Mouse (Mus musculus) spleen, adult 2 months (tissue): ENCODE measurements around the gene Gm27029. TPM values are rescaled to one million over a fixed set of nuclear protein-coding genes. Genes with fewer than 3 reads are reported as not detected.
A peak's percentile ranks its signal among the peaks of the same experiment; 100 is the strongest.
"Not testable (repeated sequence)": the region's sequence is repeated elsewhere in the genome, so short reads cannot be mapped to it uniquely, and the experiment has no call there.

Source experiments
- DNase-seq, 2 experiments: peaks; one replicate each; pipeline versions ENCODE4 v3.0.0 to v3.0.0-alpha.2; 2012 to 2021; ENCODE audit warnings: low spot score in 2 of 2, low read depth in 1 of 2
- H3K27ac ChIP-seq: fragments of 200-500 bp; 2 replicates; pipeline ENCODE4 v1.5.1; 2012; ENCODE audit warnings: low read length, inconsistent platforms; ENCODE audit not compliant: insufficient read depth
- H3K27me3 ChIP-seq: fragments of 200-500 bp; 2 replicates; pipeline ENCODE4 v1.6.1; 2012; ENCODE audit warnings: mild to moderate bottlenecking, moderate library complexity, low read length, inconsistent platforms; ENCODE audit not compliant: control insufficient read depth, insufficient read depth
- H3K36me3 ChIP-seq: fragments of 200-500 bp; 2 replicates; pipeline ENCODE4 v1.6.1; 2012; ENCODE audit warnings: mild to moderate bottlenecking, low read length, inconsistent platforms; ENCODE audit not compliant: control insufficient read depth, insufficient read depth
- H3K4me1 ChIP-seq: fragments of 200-500 bp; 2 replicates; pipeline ENCODE4 v1.6.1; 2011; ENCODE audit warnings: inconsistent platforms; ENCODE audit not compliant: control insufficient read depth, insufficient read depth, insufficient read length
- H3K4me3 ChIP-seq: fragments of 200-500 bp; 2 replicates; pipeline ENCODE4 v1.5.1; 2011; ENCODE audit warnings: mild to moderate bottlenecking, inconsistent platforms; ENCODE audit not compliant: insufficient read depth, insufficient read length; ENCODE audit errors: extremely low read depth
- CTCF ChIP-seq: fragments of 200-500 bp; IDR thresholded peaks from 2 replicates; pipeline ENCODE4 v1.5.1; 2011; ENCODE audit warnings: mild to moderate bottlenecking, inconsistent platforms; ENCODE audit not compliant: insufficient read depth, insufficient read length, insufficient replicate concordance; ENCODE audit errors: extremely low read depth
- POLR2A ChIP-seq: fragments of 200-500 bp; IDR thresholded peaks from 2 replicates; pipeline ENCODE4 v1.6.1; 2011; ENCODE audit warnings: low read depth, low read length, inconsistent platforms
- WGBS: fragments of 180-500 bp; shearing (Covaris S2); methylation state at CpG from one replicate; pipeline ENCODE4 v1.1.7; 2018; 5-methylcytosine and 5-hydroxymethylcytosine counted together
- polyA plus RNA-seq: library from polyadenylated mRNA; depleted of rRNA; stranded (reverse); fragments of >200 nt; gene quantifications from 2 replicates; pipeline ENCODE4 v1.2.3, GENCODE M21; 2012

The Gm27029 gene
- polyA plus RNA-seq, 1 experiment: 0.29 TPM

DNA sequence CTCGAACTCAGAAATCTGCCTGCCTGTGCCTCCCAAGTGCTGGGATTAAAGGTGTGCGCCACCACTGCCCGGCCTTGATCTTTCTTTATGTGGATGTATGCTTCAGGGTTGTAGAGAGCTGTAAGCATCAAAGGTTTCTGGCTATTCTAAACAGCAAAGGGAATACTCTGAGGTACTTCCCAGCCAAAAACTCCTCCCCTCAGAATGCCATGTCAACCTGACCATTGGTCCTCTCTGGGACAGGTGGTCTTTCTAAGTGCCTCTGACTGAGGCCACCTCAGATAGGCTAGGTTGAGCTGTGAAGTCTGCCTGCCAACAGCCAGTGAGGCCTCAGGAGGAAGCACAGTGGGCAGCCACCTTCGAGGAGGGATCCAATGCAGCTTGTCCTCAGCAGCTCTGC, 24.3 kb upstream of the Gm27029 start:
- Histone ChIP-seq H3K27me3 (no peaks in the 10 kb centered on the region), H3K4me3 (peak overlapping the region; percentile 83), H3K36me3 (peaks cover 10% of the 10 kb centered on the region), H3K27ac (peak overlapping the region; percentile 92), H3K4me1 (peaks cover 2% of the 10 kb centered on the region; the same call in 1 of the 2 replicates)
- no peak for DNase-seq
- 11% methylated on average over 4 of the region's 4 CpGs for WGBS
- TF ChIP-seq CTCF (no peak), POLR2A (no peak)

DNA sequence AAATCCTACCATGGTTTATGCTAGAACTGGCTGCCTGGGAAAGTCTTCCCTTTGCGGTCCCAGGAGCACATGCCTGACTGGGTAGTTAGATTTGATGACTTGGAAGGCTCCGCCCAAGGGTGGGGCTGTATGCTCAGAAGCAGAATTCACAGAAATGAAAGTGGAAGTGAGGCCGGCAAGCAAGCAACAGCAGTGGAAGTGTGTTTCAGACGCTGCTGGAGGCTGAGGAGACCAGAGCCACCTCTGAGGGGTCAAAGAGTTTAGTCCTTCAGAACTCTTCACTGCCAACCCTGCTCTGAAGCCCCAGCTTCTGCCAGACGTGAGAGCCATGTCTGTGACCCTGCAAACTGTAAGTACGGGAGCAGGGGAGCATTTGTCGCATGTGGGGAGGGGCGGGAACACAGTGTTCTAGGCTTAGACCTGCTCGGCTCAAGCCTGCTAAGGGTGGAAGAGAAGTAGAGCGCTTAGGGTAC, 23.7 kb upstream of the Gm27029 start, which contains the start of gene Ifi35:
Ifi35 (plus strand) TSS at position 134 of the 473 bp plus-strand sequence.
- Histone ChIP-seq H3K36me3 (peaks cover 14% of the 10 kb centered on the region), H3K27me3 (no peaks in the 10 kb centered on the region), H3K4me3 (peak within 1 kb of the TSS; percentile 83), H3K27ac (peak within 1 kb of the TSS; percentile 92), H3K4me1 (peaks cover 6% of the 10 kb centered on the region; the same call in 1 of the 2 replicates)
- peak; percentile 70 to 75 for DNase-seq
- 1% methylated on average over 10 of the region's 10 CpGs for WGBS
- TF ChIP-seq POLR2A: peak; percentile 88; the same call in 1 of the 2 replicates
- no peak for TF ChIP-seq CTCF

DNA sequence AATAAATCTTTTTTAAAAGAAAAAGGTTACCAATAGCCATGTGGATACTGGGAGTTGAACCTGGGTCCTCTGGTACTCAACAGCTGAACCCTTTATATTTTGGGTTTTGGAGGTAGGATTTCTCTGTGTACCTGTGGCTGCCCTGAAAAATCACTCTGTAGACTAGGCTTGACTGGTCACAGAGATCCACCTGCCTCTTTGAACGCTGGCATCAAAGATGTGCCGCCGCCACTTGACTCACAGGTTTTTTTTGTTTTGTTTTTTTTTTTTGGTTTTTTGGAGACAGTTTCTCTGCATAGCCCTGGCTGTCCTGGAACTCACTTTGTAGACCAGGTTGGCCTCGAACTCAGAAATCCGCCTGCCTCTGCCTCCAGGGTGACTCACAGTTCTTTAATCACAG, 23.2 kb upstream of the Gm27029 start:
- Histone ChIP-seq H3K36me3 (peaks cover 14% of the 10 kb centered on the region), H3K4me3 (no peak overlapping the region), H3K27me3 (no peaks in the 10 kb centered on the region), H3K4me1 (peaks cover 9% of the 10 kb centered on the region; the same call in 1 of the 2 replicates), H3K27ac (peak overlapping the region; percentile 92)
- TF ChIP-seq POLR2A (no peak), CTCF (no peak)
- WGBS: 68% methylated on average over 5 of the region's 5 CpGs
- no peak for DNase-seq

DNA sequence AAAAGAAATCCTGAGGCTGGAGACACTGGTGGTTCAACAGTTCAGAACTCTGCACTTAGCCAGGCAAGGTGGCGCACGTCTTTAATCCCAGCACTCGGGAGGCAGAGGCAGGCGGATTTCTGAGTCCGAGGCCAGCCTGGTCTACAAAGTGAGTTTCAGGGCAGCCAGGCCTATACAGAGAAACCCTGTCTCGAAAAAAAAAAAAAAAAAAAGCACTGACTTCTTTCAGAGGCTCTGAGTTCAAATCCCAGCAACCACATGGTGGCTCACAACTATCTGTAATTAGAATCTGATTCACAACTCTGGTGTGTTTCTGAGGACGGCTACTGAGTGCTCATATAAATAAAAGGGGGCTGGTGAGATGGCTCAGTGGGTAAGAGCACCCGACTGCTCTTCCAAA, 22.3 kb upstream of the Gm27029 start:
- 91% methylated on average over 8 of the region's 8 CpGs for WGBS
- not testable (repeated sequence) for H3K4me3 ChIP-seq, H3K27me3 ChIP-seq, H3K4me1 ChIP-seq, DNase-seq, H3K27ac ChIP-seq
- peaks cover 14% of the 10 kb centered on the region for H3K36me3 ChIP-seq

DNA sequence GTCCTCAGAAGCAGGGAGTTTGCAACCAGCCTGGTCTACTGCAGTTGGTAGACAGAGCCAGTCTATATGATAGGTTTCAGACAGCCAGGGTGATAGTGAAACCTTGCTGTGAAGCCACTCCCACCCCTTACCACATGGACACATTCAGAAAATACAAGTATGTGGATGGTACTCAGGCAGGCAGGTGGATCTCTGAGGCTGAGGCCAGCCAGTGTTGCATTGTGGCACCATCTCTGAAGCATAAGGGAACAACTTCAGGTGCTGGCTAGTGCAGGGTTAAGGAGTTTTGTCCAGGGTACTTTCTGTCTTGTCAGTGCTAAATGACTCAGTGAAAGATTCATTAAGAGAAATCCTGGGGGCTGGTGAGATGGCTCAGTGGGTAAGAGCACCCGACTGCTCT, 21.7 kb upstream of the Gm27029 start:
- no peak for TF ChIP-seq CTCF
- TF ChIP-seq POLR2A: no peak
- H3K27ac ChIP-seq: no peak overlapping the region
- no peaks in the 10 kb centered on the region for H3K27me3 ChIP-seq
- WGBS: 89% methylated on average over 1 of the region's 1 CpGs
- no peak for DNase-seq
- H3K36me3 ChIP-seq: peaks cover 14% of the 10 kb centered on the region
- no peak overlapping the region for H3K4me3 ChIP-seq
- peaks cover 6% of the 10 kb centered on the region; the same call in 1 of the 2 replicates for H3K4me1 ChIP-seq

DNA sequence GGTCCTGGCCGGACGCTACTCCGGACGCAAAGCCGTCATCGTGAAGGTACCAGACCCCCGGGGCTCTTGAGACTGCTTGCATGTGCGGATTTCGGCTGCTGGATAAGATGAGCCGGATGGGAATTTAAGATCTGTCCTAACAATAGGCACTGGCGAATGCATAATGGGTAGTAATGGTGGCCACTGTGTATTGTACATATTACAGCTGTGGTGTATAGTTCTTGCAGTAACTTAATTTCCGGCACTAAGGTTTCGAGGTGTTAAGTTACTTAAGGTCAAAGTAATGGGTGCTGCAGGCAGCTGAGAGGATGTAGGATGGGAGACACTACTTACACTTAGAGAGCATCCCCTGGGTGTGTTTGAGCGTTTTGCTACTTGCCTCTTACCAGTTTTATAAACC, 18.2 kb upstream of the Gm27029 start:
- WGBS: under 1% methylated on average over 14 of the region's 14 CpGs
- Histone ChIP-seq H3K27ac (peak overlapping the region; percentile 81), H3K27me3 (no peaks in the 10 kb centered on the region), H3K36me3 (peaks cover 14% of the 10 kb centered on the region), H3K4me1 (peaks cover 6% of the 10 kb centered on the region; the same call in 1 of the 2 replicates), H3K4me3 (peak overlapping the region; percentile 71)
- TF ChIP-seq POLR2A (no peak), CTCF (no peak)
- DNase-seq: no peak

DNA sequence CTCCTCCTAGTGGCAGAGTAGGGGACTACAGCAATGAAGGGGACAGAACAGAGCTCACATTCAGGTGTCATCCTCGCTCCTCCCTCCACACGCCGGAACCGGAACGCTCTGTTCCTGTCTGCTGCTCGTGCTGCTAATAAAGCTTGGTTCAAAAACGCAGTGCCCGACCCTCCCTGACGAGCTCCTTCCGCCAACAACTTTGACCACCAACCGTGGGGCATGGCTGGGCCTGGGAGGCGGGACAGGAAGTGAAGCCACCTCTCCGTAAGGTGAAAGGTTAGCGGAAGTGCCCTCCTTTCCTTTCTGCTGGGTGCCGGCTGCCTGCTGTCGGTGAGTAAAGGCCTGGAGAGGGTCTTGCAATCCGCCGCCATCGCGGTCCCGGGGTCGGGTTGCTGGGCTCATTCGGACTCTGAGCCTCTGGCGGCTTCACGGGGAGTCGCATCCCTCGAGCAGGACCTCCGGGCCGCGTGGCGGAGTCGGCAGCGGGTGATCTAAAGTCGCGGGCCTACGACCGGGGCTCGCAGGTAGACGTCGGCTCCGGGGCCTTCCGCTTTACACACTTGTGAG, 17.6 kb upstream of the Gm27029 start, which contains the start of gene Rpl27:
Rpl27 (plus strand) TSS at position 172 of the 567 bp plus-strand sequence.
- WGBS: under 1% methylated on average over 42 of the region's 42 CpGs
- DNase-seq: peak; percentile 96 to 100

DNA sequence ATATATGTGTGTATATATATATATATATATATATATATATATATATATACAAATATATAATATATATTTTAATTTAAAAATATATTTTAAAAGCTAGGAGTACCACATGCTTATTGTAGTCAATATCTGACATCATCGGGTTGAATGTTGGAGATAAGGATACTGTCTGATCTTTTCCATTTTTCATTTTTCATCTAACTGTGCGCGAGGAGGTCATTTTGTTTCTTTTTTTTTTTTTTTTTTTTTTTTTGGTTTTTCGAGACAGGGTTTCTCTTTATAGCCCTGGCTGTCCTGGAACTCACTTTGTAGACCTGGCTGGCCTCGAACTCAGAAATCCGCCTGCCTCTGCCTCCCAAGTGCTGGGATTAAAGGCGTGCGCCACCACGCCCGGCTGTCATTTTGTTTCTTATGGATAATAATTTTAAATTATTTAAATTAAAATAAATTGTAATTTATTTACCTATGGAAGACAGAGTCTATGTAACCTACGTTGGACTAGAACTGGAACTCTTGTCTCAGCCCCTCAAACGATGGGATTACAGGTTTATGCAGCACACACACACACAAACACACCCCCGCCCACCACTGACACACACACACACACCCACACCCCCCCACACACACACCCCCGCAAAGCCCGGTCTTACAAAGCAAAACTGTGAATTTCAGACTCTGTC, 17.0 kb upstream of the Gm27029 start:
- not testable (repeated sequence) for H3K27me3 ChIP-seq, H3K4me1 ChIP-seq, H3K27ac ChIP-seq, DNase-seq
- 28% methylated on average over 15 of the region's 15 CpGs for WGBS
- Histone ChIP-seq H3K4me3 (peak overlapping the region; percentile 20), H3K36me3 (peaks cover 14% of the 10 kb centered on the region)

More for the DNA sequence above, 17.6 kb upstream of the Gm27029 start, which contains the start of gene Rpl27:
- H3K4me3 ChIP-seq: peak within 1 kb of the TSS; percentile 71
- peak; percentile 76 for TF ChIP-seq POLR2A
- peak; percentile 59; the same call in 1 of the 2 replicates for TF ChIP-seq CTCF
- H3K36me3 ChIP-seq: peaks cover 14% of the 10 kb centered on the region
- H3K27me3 ChIP-seq: no peaks in the 10 kb centered on the region
- H3K4me1 ChIP-seq: peaks cover 6% of the 10 kb centered on the region; the same call in 1 of the 2 replicates
- peak within 1 kb of the TSS; percentile 81 for H3K27ac ChIP-seq

DNA sequence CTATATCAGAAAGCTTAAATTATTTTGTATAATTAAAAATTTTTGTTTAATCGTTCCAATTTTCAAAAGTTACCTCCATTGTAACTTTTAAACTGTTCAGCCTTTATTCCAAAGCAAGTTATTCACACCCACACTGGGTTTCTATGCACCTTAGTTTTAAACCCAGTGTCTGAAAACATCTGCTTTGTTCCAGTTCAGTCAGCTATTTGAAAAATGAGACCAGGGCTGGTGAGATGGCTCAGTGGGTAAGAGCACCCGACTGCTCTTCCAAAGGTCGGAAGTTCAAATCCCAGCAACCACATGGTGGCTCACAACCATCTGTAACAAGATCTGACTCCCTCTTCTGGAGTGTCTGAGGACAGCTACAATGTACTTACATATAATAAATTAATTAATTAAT, 13.4 kb upstream of the Gm27029 start:
- not testable (repeated sequence) for H3K4me1 ChIP-seq, H3K27me3 ChIP-seq, H3K27ac ChIP-seq, H3K4me3 ChIP-seq, DNase-seq, H3K36me3 ChIP-seq
- WGBS: 67% methylated on average over 3 of the region's 3 CpGs
